10 mouse cellular contexts compared by ENCODE assay signal in the genomic region with DNA sequence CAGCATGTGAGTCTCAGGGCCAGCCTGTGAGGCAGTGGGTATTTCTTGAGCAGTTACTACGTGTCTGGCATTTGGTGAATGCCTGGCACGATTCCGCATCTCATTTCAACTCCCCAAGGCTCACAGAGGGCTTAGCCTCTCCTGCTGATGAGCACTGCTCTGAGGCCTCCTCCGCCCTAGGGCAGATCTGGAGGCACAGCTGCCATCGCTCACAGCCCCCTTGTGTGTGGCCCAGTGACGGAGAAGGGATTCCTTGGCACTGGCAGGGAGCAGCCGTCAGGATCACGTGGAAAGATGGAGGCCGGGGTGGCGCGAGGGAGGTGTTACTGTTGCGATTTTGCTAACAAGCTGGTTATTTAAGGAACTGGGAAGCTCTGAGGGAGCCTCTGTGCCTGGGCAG. TPM values are rescaled to one million over a fixed set of nuclear protein-coding genes. Genes with fewer than 3 reads are reported as not detected.
A peak's percentile ranks its signal among the peaks of the same experiment; 100 is the strongest.
DNase-seq lines count a peak whose midpoint lies in the region; ATAC-seq lines count a peak whose summit lies in the region.
"Had no signal": no experiment of that assay in that cellular context is flagged by ENCODE, and none has a peak within 500 bp of the region (broad histone marks: within the 10 kb centered on the region; RNA-seq: fewer than 3 reads in every experiment).

No protein-coding gene starts in this region.

- H3K9ac ChIP-seq in kidney, embryonic 16.5 days (replicated peaks; ENCODE audit: low read length) = no peak overlapping the region

- no peaks in the 10 kb centered on the region for H3K9me3 ChIP-seq in kidney, embryonic 16.5 days (ENCODE audit: low read length)
- H3K9me3 ChIP-seq: megakaryocyte, embryonic 14.5 days had no signal

- no peak overlapping the region for H3K4me3 ChIP-seq in kidney, embryonic 16.5 days (ENCODE audit: low read length)
- H3K4me3 ChIP-seq: megakaryocyte, embryonic 14.5 days had no signal

- no peaks in the 10 kb centered on the region for H3K4me1 ChIP-seq in kidney, embryonic 16.5 days (ENCODE audit: insufficient read depth, low read length)
- H3K4me1 ChIP-seq: megakaryocyte, embryonic 14.5 days had no signal

- no peak for ATAC-seq in kidney, embryonic 16.5 days (ENCODE audit: low FRiP score, low TSS enrichment)

- no peaks in the 10 kb centered on the region for H3K36me3 ChIP-seq in kidney, embryonic 16.5 days (ENCODE audit: insufficient read depth, low read length)

- H3K27me3 ChIP-seq in kidney, embryonic 16.5 days (ENCODE audit: insufficient read depth, low read length) = no peaks in the 10 kb centered on the region

- peak; percentile 11 for DNase-seq in embryo, embryonic 10 days (ENCODE audit: low spot score)
- no peak for DNase-seq in embryo, embryonic 9.5 days (ENCODE audit: extremely low spot score)
- peak; percentile 94 to 95 for DNase-seq in frontal cortex, postnatal 36 days (ENCODE audit: low spot score in 2 of 2)
- DNase-seq in left cerebral cortex, adult 8-10 months (ENCODE audit: low spot score in 2 of 2) = peak; percentile 76 to 92
- DNase-seq in retina, embryonic 14.5 days (ENCODE audit: low spot score) = peak; percentile 37
- no peak for DNase-seq in cerebellum, adult 9-11 months
- DNase-seq in urinary bladder, postnatal 10 days (ENCODE audit: low spot score) = no peak
- DNase-seq: kidney, postnatal 10 days had no signal

- 54% methylated on average over 12 of the region's 12 CpGs for WGBS in kidney, embryonic 16.5 days

- no peak overlapping the region for H3K4me2 ChIP-seq in kidney, embryonic 16.5 days (replicated peaks; ENCODE audit: low read depth, low read length)

- H3K27ac ChIP-seq in kidney, embryonic 16.5 days (ENCODE audit: low read length) = no peak overlapping the region

RNA-seq across cellular contexts. Expression of gene Dlgap4, which starts 52.7 kb away (rescaled TPM):
- 100 to 1,000 TPM; 201 to 218 (median 204) TPM for total RNA-seq in left cerebral cortex, adult 8-10 months (2022)
- 68.2 and 68.5 TPM in 2 replicates for polyA plus RNA-seq in kidney, embryonic 16.5 days (2015; fragmentation: Nextera tagmentation; extraction: Ambion mirVana)

Comparison
In these comparisons a context has a peak if more than half of its experiments do, and no peak if none do; other contexts are left out.
1. DNase-seq: peak in embryo, embryonic 10 days (single experiment), frontal cortex, postnatal 36 days (2 of 2), left cerebral cortex, adult 8-10 months (2 of 2) and retina, embryonic 14.5 days (single experiment); none in embryo, embryonic 9.5 days (single experiment), cerebellum, adult 9-11 months (single experiment) and urinary bladder, postnatal 10 days (single experiment).